Mouse (Mus musculus) urinary bladder, postnatal 14 days (tissue): ENCODE results near the gene Cct8.
A peak's percentile ranks its signal among the peaks of the same experiment; 100 is the strongest.

ENCODE experiments used
- DNase-seq: peaks from one replicate; pipeline ENCODE4 v3.0.0; 2021; ENCODE audit warnings: low spot score

Cct8 gene

GRCm38 (mm10) chr16:87445110-87445509 lies 50.6 kb downstream of the Cct8 start:
- no peak for DNase-seq

- DNase-seq: no peak
Observed at GRCm38 (mm10) chr16:87444071-87444470, 51.6 kb downstream of the Cct8 start.

GRCm38 (mm10) chr16:87443245-87443644 lies 52.4 kb downstream of the Cct8 start:
- DNase-seq: no peak

- no peak for DNase-seq
Observed at GRCm38 (mm10) chr16:87442291-87442690, 53.4 kb downstream of the Cct8 start.

GRCm38 (mm10) chr16:87441089-87441488 lies 54.6 kb downstream of the Cct8 start:
- DNase-seq: no peak

- peak; percentile 94 for DNase-seq
Observed at GRCm38 (mm10) chr16:87440184-87440686, 55.4 kb downstream of the Cct8 start, which contains the start of gene Rwdd2b. Gene Rwdd2b (minus strand): TSS chr16:87440573.

- DNase-seq: no peak
Observed at GRCm38 (mm10) chr16:87438697-87439096, 57.0 kb downstream of the Cct8 start.

GRCm38 (mm10) chr16:87437096-87437495 lies 58.6 kb downstream of the Cct8 start:
- no peak for DNase-seq

GRCm38 (mm10) chr16:87435411-87436205 lies 60.1 kb downstream of the Cct8 start:
- no peak for DNase-seq

GRCm38 (mm10) chr16:87434946-87435345 lies 60.7 kb downstream of the Cct8 start:
- no peak for DNase-seq

- no peak for DNase-seq
Observed at GRCm38 (mm10) chr16:87434266-87434665, 61.4 kb downstream of the Cct8 start.
